Mouse (Mus musculus) inflammation-experienced regulatory T-cells, adult 6 months (primary cell): ENCODE results near the gene Plcd3. TPM values are rescaled to one million over a fixed set of nuclear protein-coding genes. Genes with fewer than 3 reads are reported as not detected.

Source experiments
- ATAC-seq: one replicate; pipeline ENCODE4 v1.8.0; 2017
- polyA plus RNA-seq, 3 experiments: library from polyadenylated mRNA; unstranded; fragments of 100-300 nt; shearing (Covaris generic); gene quantifications; one replicate each; pipeline ENCODE4 v1.2.1; 2017

Plcd3 gene
- polyA plus RNA-seq, 3 experiments from 2014 or later = not detected

GRCm38 (mm10) chr11:103058499-103059085 is 42.9 kb downstream of the Plcd3 start:
- ATAC-seq = no peak

GRCm38 (mm10) chr11:103056636-103057035 is 44.8 kb downstream of the Plcd3 start:
- no peak for ATAC-seq

GRCm38 (mm10) chr11:103054798-103055197 is 46.7 kb downstream of the Plcd3 start:
- ATAC-seq = no peak

GRCm38 (mm10) chr11:103053191-103054076 is 48.0 kb downstream of the Plcd3 start:
- ATAC-seq = no peak

GRCm38 (mm10) chr11:103052078-103052477 is 49.4 kb downstream of the Plcd3 start:
- ATAC-seq = no peak

GRCm38 (mm10) chr11:103051249-103051691 is 50.2 kb downstream of the Plcd3 start:
- ATAC-seq = no peak

GRCm38 (mm10) chr11:103050153-103050552 is 51.3 kb downstream of the Plcd3 start:
- ATAC-seq = no peak

- no peak for ATAC-seq
These were observed 51.8 kb downstream of the Plcd3 start for GRCm38 (mm10) chr11:103049611-103050010.

- no peak for ATAC-seq
These were observed 55.2 kb downstream of the Plcd3 start for GRCm38 (mm10) chr11:103046286-103046685.

- ATAC-seq = no peak
These were observed 57.5 kb downstream of the Plcd3 start for GRCm38 (mm10) chr11:103043982-103044381.

- ATAC-seq = no peak
These were observed 58.6 kb downstream of the Plcd3 start for GRCm38 (mm10) chr11:103042828-103043227.

GRCm38 (mm10) chr11:103038037-103038436 is 63.4 kb downstream of the Plcd3 start:
- no peak for ATAC-seq

GRCm38 (mm10) chr11:103036881-103037465 is 64.5 kb downstream of the Plcd3 start:
- ATAC-seq = no peak

GRCm38 (mm10) chr11:103035007-103035406 is 66.5 kb downstream of the Plcd3 start:
- no peak for ATAC-seq

- no peak for ATAC-seq
These were observed 68.4 kb downstream of the Plcd3 start for GRCm38 (mm10) chr11:103033030-103033429.

- peak; percentile 96 for ATAC-seq
These were observed 73.1 kb downstream of the Plcd3 start, which contains the start of the genes Nmt1 and Dcakd for GRCm38 (mm10) chr11:103028176-103028891. Gene Nmt1 (plus strand): TSS chr11:103028190. Gene Dcakd (minus strand): TSS chr11:103028333.

- ATAC-seq = peak; percentile 3
These were observed 73.8 kb downstream of the Plcd3 start for GRCm38 (mm10) chr11:103027570-103028175.

- no peak for ATAC-seq
These were observed 74.6 kb downstream of the Plcd3 start for GRCm38 (mm10) chr11:103026901-103027300.

- no peak for ATAC-seq
These were observed 77.5 kb downstream of the Plcd3 start for GRCm38 (mm10) chr11:103023974-103024373.

- ATAC-seq = no peak
These were observed 80.6 kb downstream of the Plcd3 start for GRCm38 (mm10) chr11:103020713-103021335.
